Mouse (Mus musculus) layer of hippocampus, postnatal 25 days (tissue): ENCODE data around the gene Card11. TPM values are rescaled to one million over a fixed set of nuclear protein-coding genes. Genes with fewer than 3 reads are reported as not detected.
A peak's percentile ranks its signal among the peaks of the same experiment; 100 is the strongest.

Experiments used
- DNase-seq, 2 experiments: peaks; one replicate each; pipeline ENCODE4 v3.0.0; 2022; ENCODE audit warnings: mixed read lengths in 2 of 2, low spot score in 1 of 2; ENCODE audit errors: extremely low spot score in 1 of 2
- total RNA-seq, 2 experiments: library from RNA; stranded (reverse); gene quantifications; 2 replicates each; pipeline ENCODE4 v1.2.3; 2021

The Card11 gene
- total RNA-seq, 2 experiments from 2014 or later, result 0.15 to 0.21 TPM

GRCm38 (mm10) chr5:140931523-140932229 is 68.7 kb downstream of the Card11 start:
- DNase-seq, result no peak

GRCm38 (mm10) chr5:140918519-140918918 is 81.9 kb downstream of the Card11 start:
- DNase-seq, result no peak

DNA sequence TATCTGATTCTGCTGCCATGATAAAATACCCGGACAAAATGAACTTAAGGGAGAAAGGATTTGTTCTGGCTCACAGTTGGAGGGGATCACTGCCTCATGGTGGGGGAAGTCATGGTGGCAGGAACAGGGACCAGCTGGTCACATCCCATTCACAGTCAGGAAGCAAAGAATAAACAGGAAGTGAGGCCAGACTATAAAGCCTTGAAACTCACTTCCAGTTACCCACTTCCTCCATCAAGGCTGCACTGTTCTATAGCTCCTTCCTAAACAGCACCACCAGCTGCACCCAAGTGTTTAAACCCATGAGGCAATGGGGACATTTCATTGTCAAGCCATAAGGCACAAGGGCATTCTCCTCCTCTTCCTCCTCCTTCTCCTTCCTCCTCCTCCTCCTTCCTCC is 82.6 kb downstream of the Card11 start:
- DNase-seq, result no peak

- DNase-seq, result no peak
These were observed 89.5 kb downstream of the Card11 start for GRCm38 (mm10) chr5:140910841-140911240.

- no peak for DNase-seq
These were observed 99.5 kb downstream of the Card11 start for GRCm38 (mm10) chr5:140900866-140901265.

DNA sequence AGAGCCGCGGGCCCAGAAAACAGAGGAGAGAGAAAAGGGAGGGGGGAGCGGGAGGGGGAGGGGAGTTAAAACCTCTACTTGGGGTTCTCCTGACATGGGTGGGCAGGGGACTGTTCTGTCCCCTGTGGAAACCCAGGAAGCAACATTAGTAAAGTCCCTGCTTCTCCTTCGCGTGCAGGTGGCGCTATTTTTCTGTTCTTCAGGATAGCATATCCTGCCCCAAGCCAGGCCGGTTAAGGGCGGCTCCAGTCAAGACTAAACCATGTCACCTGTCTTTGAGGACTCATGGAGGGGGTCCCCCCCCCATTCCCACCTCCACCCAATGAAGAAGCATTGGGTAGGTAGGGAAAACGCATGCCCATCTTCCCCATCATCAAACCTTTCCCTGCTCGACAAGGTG is 109.3 kb downstream of the Card11 start:
- DNase-seq, result peak in 1 of 2 experiments; percentile 28

- DNase-seq, result no peak
These were observed 110.3 kb downstream of the Card11 start for GRCm38 (mm10) chr5:140890050-140890449.

DNA sequence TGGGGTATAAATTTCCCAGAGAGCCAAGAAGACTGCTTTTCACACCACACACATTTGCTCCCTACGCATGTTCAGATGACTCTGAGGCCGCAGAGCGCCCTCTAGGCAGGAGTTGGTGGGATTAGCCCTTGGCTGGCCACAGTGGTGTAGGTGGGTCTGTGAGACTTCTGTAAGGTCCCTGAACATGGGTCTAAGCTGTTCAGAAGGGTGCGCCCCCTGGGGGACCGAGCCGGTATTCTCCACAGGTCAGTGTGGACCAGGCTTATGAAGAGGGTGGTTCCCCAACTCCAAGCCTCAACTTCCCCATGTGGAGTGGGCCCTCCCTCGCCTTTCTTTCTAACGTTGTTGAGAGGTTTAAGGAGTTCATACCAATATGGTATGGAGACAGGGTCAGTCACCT is 110.8 kb downstream of the Card11 start:
- DNase-seq, result peak in 1 of 2 experiments; percentile 54

DNA sequence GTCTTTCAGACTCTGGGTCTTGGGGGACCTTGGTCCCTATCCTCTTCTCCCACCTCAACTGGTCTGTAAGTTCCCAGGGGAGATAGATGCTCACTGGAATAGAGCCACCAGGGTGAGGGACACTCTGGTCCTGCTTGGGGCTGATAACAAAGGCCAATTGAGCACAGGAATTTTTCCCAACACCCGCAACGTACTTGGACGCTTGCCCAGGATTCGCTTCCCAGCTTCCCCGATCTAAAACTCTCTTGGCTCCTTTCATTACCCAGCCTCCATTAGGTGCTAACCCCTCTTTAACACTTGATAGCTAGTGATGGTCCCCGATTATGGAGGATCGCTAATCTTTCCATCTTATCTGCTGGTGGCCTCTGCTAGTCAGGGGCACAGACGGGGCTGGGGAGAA is 112.5 kb downstream of the Card11 start:
- DNase-seq, result no peak

DNA sequence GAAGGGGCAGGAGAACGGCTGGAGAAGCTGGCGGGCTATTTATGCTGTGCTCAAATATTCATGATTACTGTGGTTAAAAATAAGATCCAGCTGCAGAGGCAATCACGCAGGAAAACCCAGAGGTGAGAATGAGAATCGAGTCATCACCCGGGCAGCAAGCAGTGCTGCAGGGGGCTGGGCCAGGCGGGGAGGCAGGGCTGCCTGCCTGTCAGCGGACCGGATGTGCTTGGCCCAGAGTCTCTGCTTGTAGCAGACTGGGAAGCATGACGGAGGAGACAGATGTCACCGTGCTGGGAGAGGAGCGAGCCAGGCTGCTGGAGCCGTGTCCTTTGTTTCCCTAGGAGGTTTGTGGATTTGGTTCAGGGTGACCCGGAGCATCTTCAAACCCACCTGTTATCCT is 115.4 kb downstream of the Card11 start:
- DNase-seq, result no peak

- DNase-seq, result no peak
These were observed 118.0 kb downstream of the Card11 start for GRCm38 (mm10) chr5:140882391-140882790.

- DNase-seq, result no peak
These were observed 120.2 kb downstream of the Card11 start for GRCm38 (mm10) chr5:140880151-140880550.

- no peak for DNase-seq
These were observed 121.7 kb downstream of the Card11 start for GRCm38 (mm10) chr5:140878644-140879043.

DNA sequence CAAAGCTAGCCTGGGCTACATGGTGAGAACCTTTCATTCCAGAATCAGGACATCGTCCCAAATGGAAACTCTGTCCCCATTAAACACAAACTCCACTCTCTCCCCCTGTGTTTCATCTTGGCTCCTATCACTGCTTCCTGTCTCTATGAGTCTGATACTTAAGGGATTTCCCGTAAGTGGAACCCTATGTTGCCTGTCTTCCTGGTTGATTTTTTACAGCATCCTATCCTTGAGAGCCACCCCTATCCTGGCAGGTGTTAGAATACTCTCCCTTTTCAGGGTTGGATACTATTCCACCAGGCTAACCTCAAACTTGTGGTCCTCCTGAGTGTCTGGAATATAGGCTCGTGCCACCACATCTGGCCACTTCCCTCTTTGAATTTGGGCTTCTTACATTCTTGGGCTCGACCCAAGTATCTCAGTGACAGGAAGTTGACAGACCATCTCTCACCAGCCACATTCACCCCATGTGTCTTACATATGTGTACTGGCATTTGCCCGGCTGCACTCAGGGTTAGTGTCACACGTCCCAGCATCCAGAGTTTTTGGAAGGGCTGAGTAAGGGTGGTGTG is 126.6 kb downstream of the Card11 start:
- no peak for DNase-seq

DNA sequence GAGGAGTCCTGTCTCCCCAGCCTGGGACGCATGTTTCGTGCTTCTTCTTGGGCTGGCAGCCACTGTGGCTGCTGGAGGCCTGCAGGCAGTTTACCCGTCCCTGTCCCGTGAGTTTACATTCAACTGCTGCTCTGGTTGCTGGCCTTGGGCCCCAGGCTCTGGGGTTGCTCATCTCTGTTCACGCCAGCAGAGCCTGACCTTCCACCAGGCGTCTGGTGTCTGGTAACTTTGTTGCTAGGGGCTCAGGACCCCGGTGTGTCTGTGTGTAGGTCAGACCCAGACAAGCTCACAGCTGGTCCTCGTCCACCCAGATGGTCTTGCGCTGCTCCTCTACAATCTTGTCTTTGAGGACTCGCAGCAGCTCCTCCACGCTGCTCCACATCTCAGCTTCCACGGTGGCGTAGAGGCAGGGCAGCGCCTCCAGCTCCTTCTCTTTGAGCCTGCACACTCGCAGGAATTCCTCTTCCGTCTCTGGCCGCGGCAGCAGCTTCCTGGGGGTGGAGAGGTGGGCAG is 127.3 kb downstream of the Card11 start:
- DNase-seq, result no peak

- no peak for DNase-seq
These were observed 127.8 kb downstream of the Card11 start for GRCm38 (mm10) chr5:140872532-140873038.

DNA sequence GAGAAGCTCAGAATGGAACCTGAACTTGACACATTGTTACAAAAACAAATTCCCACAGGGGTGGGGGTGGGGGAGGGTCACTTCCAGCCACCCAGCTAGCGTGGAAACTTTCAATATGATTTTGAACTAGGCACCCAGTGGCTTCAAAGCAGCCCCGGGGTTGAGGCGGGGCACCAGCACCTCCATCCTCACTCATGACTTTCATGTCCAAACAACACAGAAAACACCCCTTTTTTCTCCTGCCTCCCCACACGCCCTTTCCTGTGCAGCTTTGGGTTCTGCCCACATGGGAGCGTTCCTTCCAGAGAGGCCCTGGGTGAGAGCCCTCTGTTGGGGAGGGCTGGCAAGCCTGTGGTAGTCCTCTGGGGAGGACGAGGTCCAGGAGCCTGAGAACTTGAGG is 129.1 kb downstream of the Card11 start:
- no peak for DNase-seq

DNA sequence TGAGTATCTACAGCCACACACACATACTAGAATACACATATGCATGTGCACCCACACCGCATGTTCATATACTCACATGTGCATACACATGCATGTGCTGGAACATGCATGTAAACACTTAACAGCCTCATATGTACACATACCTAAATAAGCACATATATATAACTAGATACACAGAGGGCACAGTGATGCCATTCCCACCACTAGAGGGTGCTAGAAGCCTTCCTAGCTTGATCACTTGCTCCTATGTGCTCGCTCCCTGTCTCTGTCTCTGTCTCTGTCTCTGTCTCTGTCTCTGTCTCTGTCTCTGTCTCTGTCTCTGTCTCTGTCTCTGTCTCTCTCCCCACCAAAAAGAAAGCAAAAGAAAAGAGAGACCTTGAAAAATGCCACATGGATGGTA is 131.3 kb downstream of the Card11 start:
- DNase-seq, result peak; percentile 48 to 75

DNA sequence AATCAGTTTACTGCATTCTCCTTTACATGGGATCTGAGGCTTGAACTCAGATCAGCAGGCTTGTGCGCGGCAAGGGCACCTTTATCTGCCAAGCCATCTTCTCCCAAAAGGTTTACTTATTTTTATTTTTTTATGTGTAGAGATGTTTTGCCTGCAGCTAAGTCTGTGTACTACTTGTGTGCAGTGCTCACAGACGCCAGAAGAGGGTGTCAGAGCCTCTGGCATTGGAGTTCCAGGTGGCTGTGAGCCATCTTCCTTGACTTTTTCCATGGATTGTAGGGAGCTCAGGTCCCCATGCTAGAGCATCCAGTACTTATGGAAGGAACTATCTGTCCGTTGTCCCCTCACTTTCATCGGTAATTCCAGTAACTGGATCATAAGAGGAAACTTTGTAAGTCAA is 140.7 kb downstream of the Card11 start:
- DNase-seq, result no peak

DNA sequence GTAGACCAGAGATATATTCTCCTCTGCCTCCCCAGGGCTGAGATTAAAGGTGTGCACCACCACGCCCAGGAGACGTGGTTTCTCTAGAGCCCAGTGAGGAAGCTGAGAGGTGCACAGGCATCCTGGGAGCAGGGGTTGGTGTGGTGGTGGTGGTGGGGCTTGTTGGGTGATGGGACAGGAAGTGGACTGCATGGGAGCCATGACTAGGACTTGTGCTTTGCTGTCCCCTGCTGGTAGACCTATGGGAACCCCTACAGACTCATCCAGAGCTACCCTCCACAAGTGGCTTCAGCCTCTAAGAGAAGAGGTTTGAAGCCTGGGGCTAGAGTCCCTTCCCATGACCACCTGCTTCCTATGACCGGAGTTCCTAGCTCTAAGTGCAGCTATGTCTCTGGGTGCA is 142.0 kb downstream of the Card11 start:
- DNase-seq, result no peak

GRCm38 (mm10) chr5:140857432-140858154 is 142.8 kb downstream of the Card11 start:
- DNase-seq, result no peak
